Mouse (Mus musculus): Measurements from ENCODE around the gene Arhgef10l. TPM values are rescaled to one million over a fixed set of nuclear protein-coding genes. Genes with fewer than 3 reads are reported as not detected.

Arhgef10l gene
- polyA plus RNA-seq (2015; fragmentation: Nextera tagmentation; extraction: Ambion mirVana) = 6.3 and 7.6 TPM in 2 replicates

GRCm38 (mm10) chr4:140665760-140666159, at the start of gene Arhgef10l:
Gene Arhgef10l, minus strand, starts transcription at chr4:140666012.
- Histone ChIP-seq H3K4me3 (ENCODE audit: low read depth, low read length) (no peak within 1 kb of the TSS), H3K36me3 (replicated peaks; ENCODE audit: insufficient read depth, low read length) (no peaks in the 10 kb centered on the region), H3K9ac (replicated peaks) (no peak within 1 kb of the TSS), H3K9me3 (ENCODE audit: low read length) (no peaks in the 10 kb centered on the region), H3K4me1 (ENCODE audit: insufficient read depth) (peaks cover 7% of the 10 kb centered on the region; the same call in 1 of the 2 replicates), H3K4me2 (ENCODE audit: low read depth, low read length) (no peak within 1 kb of the TSS), H3K27me3 (ENCODE audit: insufficient read depth, low read length) (no peaks in the 10 kb centered on the region), H3K27ac (ENCODE audit: low read depth) (no peak within 1 kb of the TSS)
- 66% methylated on average over 11 of the region's 11 CpGs for WGBS (ENCODE audit: insufficient replicate concordance)
- TF ChIP-seq EP300 (IDR thresholded peaks at IDR 0.05; ENCODE audit: low read depth) (no peak), CTCF (IDR thresholded peaks at IDR 0.05; ENCODE audit: low read depth) (no peak)
- ATAC-seq (no peak), DNase-seq (no peak)

GRCm38 (mm10) chr4:140714586-140714985, 48.8 kb upstream of the Arhgef10l start:
- H3K9ac ChIP-seq (replicated peaks) = no peak overlapping the region
- peaks cover 10% of the 10 kb centered on the region; the same call in 1 of the 2 replicates for H3K4me1 ChIP-seq (ENCODE audit: insufficient read depth)
- DNase-seq = peak; percentile 63
- no peaks in the 10 kb centered on the region for H3K27me3 ChIP-seq (ENCODE audit: insufficient read depth, low read length)
- no peak overlapping the region for H3K4me2 ChIP-seq (ENCODE audit: low read depth, low read length)
- TF ChIP-seq EP300 (IDR thresholded peaks at IDR 0.05; ENCODE audit: low read depth) (no peak), CTCF (IDR thresholded peaks at IDR 0.05; ENCODE audit: low read depth) (no peak)
- no peaks in the 10 kb centered on the region for H3K9me3 ChIP-seq (ENCODE audit: low read length)
- H3K36me3 ChIP-seq (replicated peaks; ENCODE audit: insufficient read depth, low read length) = peaks cover 91% of the 10 kb centered on the region
- ATAC-seq = peak; percentile 50
- H3K27ac ChIP-seq (ENCODE audit: low read depth) = no peak overlapping the region
- 69% methylated on average over 5 of the region's 5 CpGs for WGBS (ENCODE audit: insufficient replicate concordance)
- no peak overlapping the region for H3K4me3 ChIP-seq (ENCODE audit: low read depth, low read length)

GRCm38 (mm10) chr4:140713480-140714365, 47.9 kb upstream of the Arhgef10l start:
- no peaks in the 10 kb centered on the region for H3K9me3 ChIP-seq (ENCODE audit: low read length)
- 52% methylated on average over 29 of the region's 29 CpGs for WGBS (ENCODE audit: insufficient replicate concordance)
- H3K27ac ChIP-seq (ENCODE audit: low read depth) = no peak overlapping the region
- H3K4me1 ChIP-seq (ENCODE audit: insufficient read depth) = peaks cover 10% of the 10 kb centered on the region
- DNase-seq = peak; percentile 91
- H3K9ac ChIP-seq (replicated peaks) = no peak overlapping the region
- no peak for TF ChIP-seq EP300 (IDR thresholded peaks at IDR 0.05; ENCODE audit: low read depth)
- peak; percentile 97 for TF ChIP-seq CTCF (IDR thresholded peaks at IDR 0.05; ENCODE audit: low read depth)
- H3K36me3 ChIP-seq (replicated peaks; ENCODE audit: insufficient read depth, low read length) = peaks cover 94% of the 10 kb centered on the region
- peak; percentile 84 for ATAC-seq
- no peak overlapping the region for H3K4me2 ChIP-seq (ENCODE audit: low read depth, low read length)
- H3K4me3 ChIP-seq (ENCODE audit: low read depth, low read length) = no peak overlapping the region
- H3K27me3 ChIP-seq (ENCODE audit: insufficient read depth, low read length) = no peaks in the 10 kb centered on the region

GRCm38 (mm10) chr4:140711360-140711759, 45.5 kb upstream of the Arhgef10l start:
- TF ChIP-seq EP300 (IDR thresholded peaks at IDR 0.05; ENCODE audit: low read depth) (no peak), CTCF (IDR thresholded peaks at IDR 0.05; ENCODE audit: low read depth) (no peak)
- Histone ChIP-seq H3K4me3 (ENCODE audit: low read depth, low read length) (no peak overlapping the region), H3K9ac (replicated peaks) (no peak overlapping the region), H3K27ac (ENCODE audit: low read depth) (no peak overlapping the region), H3K4me1 (ENCODE audit: insufficient read depth) (peaks cover 13% of the 10 kb centered on the region), H3K4me2 (ENCODE audit: low read depth, low read length) (no peak overlapping the region), H3K27me3 (ENCODE audit: insufficient read depth, low read length) (no peaks in the 10 kb centered on the region), H3K9me3 (ENCODE audit: low read length) (no peaks in the 10 kb centered on the region), H3K36me3 (replicated peaks; ENCODE audit: insufficient read depth, low read length) (peaks cover 92% of the 10 kb centered on the region)
- DNase-seq (no peak), ATAC-seq (no peak)
- WGBS (ENCODE audit: insufficient replicate concordance) = 83% methylated on average over 5 of the region's 5 CpGs

- no peaks in the 10 kb centered on the region for H3K9me3 ChIP-seq (ENCODE audit: low read length)
- 79% methylated on average over 10 of the region's 10 CpGs for WGBS (ENCODE audit: insufficient replicate concordance)
- no peak overlapping the region for H3K27ac ChIP-seq (ENCODE audit: low read depth)
- no peak for TF ChIP-seq CTCF (IDR thresholded peaks at IDR 0.05; ENCODE audit: low read depth)
- TF ChIP-seq EP300 (IDR thresholded peaks at IDR 0.05; ENCODE audit: low read depth) = no peak
- no peak overlapping the region for H3K4me3 ChIP-seq (ENCODE audit: low read depth, low read length)
- peaks cover 89% of the 10 kb centered on the region for H3K36me3 ChIP-seq (replicated peaks; ENCODE audit: insufficient read depth, low read length)
- peaks cover 13% of the 10 kb centered on the region for H3K4me1 ChIP-seq (ENCODE audit: insufficient read depth)
- DNase-seq (no peak), ATAC-seq (no peak)
- no peaks in the 10 kb centered on the region for H3K27me3 ChIP-seq (ENCODE audit: insufficient read depth, low read length)
- no peak overlapping the region for H3K9ac ChIP-seq (replicated peaks)
- no peak overlapping the region for H3K4me2 ChIP-seq (ENCODE audit: low read depth, low read length)
Measured at GRCm38 (mm10) chr4:140710781-140711180, 45.0 kb upstream of the Arhgef10l start.

GRCm38 (mm10) chr4:140709617-140710016, 43.8 kb upstream of the Arhgef10l start:
- Histone ChIP-seq H3K36me3 (replicated peaks; ENCODE audit: insufficient read depth, low read length) (peaks cover 88% of the 10 kb centered on the region), H3K27me3 (ENCODE audit: insufficient read depth, low read length) (no peaks in the 10 kb centered on the region), H3K4me1 (ENCODE audit: insufficient read depth) (peaks cover 13% of the 10 kb centered on the region), H3K9me3 (ENCODE audit: low read length) (no peaks in the 10 kb centered on the region), H3K9ac (replicated peaks) (no peak overlapping the region), H3K4me2 (ENCODE audit: low read depth, low read length) (no peak overlapping the region), H3K4me3 (ENCODE audit: low read depth, low read length) (no peak overlapping the region), H3K27ac (ENCODE audit: low read depth) (no peak overlapping the region)
- DNase-seq = no peak
- WGBS (ENCODE audit: insufficient replicate concordance) = 86% methylated on average over 10 of the region's 10 CpGs
- TF ChIP-seq CTCF (IDR thresholded peaks at IDR 0.05; ENCODE audit: low read depth) (no peak), EP300 (IDR thresholded peaks at IDR 0.05; ENCODE audit: low read depth) (no peak)
- ATAC-seq = no peak

Measured in liver, postnatal 0 days (tissue).